Mouse (Mus musculus) megakaryocyte, embryonic 14.5 days (primary cell): ENCODE measurements around the gene Fam169a.

Experiments
- FLI1 ChIP-seq: IDR thresholded peaks from 2 replicates; pipeline ENCODE4 v1.6.1; 2012; ENCODE audit warnings: low read length, inconsistent platforms, mixed read lengths
- GATA1 ChIP-seq: IDR thresholded peaks from 3 replicates; pipeline ENCODE4 v1.6.1; 2012; ENCODE audit warnings: mixed read lengths, low read length, inconsistent platforms, borderline replicate concordance

DNA sequence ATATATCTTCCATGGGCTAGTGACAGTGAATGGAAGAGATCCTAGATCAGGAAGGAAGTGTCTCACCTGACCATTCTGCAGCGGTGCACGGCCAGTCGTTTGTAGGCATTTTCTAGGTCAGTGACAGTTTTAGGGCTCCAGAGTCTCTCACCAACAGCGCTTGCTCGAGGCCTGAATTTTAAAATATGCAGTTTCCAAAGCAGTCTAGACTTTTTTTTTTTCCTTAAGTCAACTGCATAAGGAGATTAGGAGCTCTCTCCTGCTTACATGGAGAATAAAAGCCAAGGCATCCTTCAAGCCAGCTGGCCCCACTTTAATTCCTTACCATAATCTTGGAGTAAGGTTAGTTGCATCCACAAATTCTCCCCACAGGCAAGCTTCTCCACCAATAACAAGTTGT, 109.6 kb downstream of the Fam169a start:
- no peak for TF ChIP-seq GATA1
- no peak for TF ChIP-seq FLI1
